Mouse (Mus musculus) heart, adult 9 months (tissue): ENCODE data around the gene Eps15l1.

Source experiments
- DNase-seq, 2 experiments: peaks; one replicate each; pipeline ENCODE4 v3.0.0; 2022; ENCODE audit warnings: low spot score in 2 of 2

Gene Eps15l1

DNA sequence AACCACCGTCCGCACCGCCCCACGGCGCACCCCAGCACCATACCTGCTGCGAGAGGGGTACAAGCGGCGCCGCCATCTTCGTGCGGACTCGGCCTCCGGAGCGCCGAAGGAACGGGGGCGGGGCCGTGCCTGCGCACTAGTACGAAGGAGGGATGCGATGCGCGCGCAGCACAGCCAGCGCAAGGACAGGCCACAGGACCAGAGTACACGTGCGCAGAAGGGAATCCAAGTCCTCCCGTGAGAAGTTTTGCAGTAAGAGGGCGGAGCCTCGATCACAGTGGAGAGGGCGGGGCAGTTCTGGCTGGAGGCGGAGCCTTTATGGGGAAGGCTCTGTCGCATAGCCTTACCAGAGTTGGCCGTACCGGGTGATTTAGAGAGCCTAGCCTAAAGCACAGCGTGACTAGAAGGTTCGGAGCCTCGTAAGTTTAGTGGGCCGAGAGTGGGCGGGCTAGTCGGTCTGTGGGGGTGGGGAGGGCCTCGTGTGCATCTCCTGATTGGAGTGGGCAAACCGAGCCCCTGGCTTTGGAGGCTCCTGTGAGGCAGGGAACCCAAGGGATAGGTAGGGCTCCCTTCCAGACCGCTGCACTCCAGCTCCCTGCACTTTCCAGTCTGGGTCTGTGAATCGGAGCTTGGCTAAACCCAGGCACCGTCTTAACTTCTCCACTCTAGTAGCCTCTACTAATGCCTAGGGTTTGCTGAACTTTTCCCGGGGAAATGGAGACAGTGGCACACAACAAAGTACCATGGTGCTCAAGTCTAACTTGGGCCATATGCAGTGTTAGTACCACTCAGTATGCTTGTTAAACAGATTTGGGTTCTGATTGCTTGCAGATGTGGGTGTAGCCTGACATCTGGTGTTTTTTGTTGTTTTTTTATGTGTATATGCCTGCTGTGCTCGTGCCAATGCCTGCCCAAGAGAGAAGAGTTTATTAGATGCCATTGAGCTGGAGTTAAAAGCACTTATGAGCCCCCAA is at the start of gene Eps15l1:
Eps15l1 (minus strand) TSS at position 99 of the 974 bp plus-strand sequence.
- peak; percentile 100 for DNase-seq

DNA sequence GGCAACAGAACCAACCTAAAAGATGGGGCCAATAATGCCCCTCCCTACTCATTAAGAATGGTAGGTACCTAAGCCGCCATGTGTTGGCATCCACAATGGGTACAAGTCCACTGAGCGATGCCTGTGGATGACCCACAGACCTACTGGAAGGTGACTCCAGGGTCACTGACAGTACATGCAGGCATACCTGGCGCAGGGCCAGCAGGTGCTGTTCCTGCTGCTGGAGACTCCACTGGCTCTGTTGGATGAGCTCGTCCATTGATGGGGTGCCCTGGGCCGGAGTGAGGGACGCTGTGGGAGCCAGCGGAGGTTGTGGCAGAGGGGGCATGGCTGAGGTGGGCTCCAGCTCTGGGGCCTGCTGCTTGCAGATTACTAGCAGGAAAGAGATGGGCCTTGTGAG is 49.4 kb upstream of the Eps15l1 start:
- no peak for DNase-seq

DNA sequence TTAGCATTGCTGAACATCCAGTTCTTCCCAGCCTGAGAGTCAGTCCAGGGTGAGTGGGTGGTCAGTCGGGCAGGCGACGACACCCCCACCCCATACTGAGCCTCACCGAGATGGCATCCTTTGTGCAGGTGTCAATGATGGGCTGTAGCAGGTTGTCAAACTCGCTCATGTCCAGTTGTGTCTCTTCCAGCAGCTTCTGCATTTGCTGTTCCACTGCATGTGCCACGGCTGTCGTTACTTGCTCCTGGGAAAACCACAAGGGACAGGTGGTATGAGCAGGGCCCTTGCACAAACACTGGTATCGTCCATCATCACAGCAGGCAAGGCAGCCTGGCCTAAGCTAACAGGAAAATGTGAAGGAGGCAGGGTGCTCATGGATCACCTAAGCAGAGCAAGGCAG is 48.7 kb upstream of the Eps15l1 start:
- DNase-seq: no peak

GRCm38 (mm10) chr8:72469243-72469642 is 48.0 kb upstream of the Eps15l1 start:
- DNase-seq: no peak

GRCm38 (mm10) chr8:72464211-72464610 is 43.0 kb upstream of the Eps15l1 start:
- no peak for DNase-seq

DNA sequence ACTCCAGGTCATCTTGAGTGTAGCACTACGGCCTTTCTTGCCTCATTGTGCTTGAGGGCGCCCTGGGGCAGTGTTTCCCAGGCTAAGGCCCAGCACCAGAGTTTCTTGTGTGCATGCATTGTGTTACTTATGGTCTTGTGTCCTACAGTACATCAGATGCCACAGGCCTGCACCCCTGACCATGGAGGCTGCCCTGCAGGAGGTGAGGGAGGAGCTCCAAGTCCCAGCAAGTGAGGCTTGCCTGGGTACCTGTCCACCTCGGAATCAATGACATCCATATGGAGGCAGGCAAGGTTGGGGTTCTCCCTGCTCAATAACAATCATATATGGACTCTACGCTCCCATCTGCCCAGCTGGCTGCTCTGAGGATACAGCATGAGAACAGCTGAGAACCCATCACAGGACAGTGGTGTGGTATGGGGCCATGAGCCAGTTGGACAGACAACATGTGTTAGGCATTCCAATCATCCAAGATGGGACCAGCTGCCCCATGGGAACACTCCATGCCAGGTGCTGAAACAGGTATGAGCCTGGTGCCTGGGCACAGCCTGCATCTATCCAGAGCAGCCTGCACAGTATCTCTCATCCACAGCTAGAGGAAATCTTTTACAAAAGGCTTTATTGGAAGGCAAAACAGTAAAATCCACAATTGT is 38.7 kb upstream of the Eps15l1 start:
- DNase-seq: no peak

GRCm38 (mm10) chr8:72458457-72458856 is 37.2 kb upstream of the Eps15l1 start:
- no peak for DNase-seq

DNA sequence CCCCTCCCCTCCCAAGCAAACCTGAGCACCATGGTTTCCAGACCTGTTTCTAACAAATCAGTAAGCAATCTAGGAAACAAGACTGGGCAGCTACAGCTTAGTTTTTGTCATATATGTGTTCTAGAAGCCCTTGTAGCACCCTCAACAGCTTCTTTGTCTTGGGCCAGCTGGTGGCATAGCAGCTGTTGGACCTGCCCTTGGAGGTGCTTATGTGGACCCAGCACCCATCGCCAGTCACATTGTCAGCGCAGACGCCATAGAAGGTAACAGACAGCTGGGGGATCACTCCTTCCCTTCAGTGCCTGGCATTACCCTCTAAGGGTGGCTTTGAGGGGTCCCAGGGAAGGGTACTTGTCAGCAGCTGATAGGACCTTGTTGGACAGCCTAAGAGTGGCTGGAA is 36.5 kb upstream of the Eps15l1 start:
- DNase-seq: no peak

DNA sequence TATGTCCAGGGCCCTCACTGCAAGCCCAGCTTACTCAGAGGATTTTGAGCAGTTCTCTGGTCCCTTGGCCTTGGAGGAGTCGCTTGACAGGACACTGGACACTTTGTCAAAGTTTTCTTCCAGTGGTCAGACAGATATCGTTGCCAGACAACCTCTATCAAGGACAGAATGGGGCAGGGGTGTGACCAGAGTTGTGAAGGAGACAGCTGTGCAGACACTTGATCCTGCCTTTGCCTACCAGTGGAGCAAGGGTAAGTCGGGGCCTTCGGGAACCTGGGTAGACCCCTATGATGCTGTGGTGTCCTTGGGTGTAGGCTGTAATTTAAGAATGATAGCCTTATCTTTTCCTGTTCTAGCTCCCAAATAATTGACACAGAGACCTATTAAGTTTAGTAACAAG is 34.1 kb upstream of the Eps15l1 start:
- no peak for DNase-seq

DNA sequence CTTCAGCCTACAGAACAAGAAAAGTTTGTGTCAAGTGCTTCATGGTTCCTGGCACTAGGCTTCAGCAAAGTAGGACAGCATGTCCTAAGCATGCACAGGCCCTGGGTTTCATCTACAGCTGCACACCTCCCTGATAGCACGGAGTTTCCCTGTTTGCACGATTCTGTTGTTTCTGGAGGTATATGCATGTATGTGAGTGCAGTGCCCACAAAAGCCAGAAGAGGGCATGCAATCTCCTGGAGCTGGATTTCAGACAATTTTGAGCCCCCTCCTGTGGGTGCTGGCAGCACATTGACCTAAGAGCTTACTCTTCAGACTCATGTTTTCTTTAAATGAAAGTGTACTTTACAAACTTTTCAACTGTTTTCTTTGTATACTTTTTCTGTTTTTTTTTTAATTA is 32.6 kb upstream of the Eps15l1 start:
- no peak for DNase-seq

GRCm38 (mm10) chr8:72451516-72451915 is 30.3 kb upstream of the Eps15l1 start:
- DNase-seq: no peak

- no peak for DNase-seq
These were observed 23.8 kb upstream of the Eps15l1 start for GRCm38 (mm10) chr8:72445071-72445470.

- DNase-seq: no peak
These were observed 22.7 kb upstream of the Eps15l1 start for GRCm38 (mm10) chr8:72443994-72444350.

- peak; percentile 97 to 99 for DNase-seq
These were observed 22.2 kb upstream of the Eps15l1 start, which contains the start of the genes Calr3 and 1700030K09Rik for GRCm38 (mm10) chr8:72443338-72443993. TSS of gene Calr3 (minus strand) at chr8:72443870. TSS of gene 1700030K09Rik (plus strand) at chr8:72443880.

DNA sequence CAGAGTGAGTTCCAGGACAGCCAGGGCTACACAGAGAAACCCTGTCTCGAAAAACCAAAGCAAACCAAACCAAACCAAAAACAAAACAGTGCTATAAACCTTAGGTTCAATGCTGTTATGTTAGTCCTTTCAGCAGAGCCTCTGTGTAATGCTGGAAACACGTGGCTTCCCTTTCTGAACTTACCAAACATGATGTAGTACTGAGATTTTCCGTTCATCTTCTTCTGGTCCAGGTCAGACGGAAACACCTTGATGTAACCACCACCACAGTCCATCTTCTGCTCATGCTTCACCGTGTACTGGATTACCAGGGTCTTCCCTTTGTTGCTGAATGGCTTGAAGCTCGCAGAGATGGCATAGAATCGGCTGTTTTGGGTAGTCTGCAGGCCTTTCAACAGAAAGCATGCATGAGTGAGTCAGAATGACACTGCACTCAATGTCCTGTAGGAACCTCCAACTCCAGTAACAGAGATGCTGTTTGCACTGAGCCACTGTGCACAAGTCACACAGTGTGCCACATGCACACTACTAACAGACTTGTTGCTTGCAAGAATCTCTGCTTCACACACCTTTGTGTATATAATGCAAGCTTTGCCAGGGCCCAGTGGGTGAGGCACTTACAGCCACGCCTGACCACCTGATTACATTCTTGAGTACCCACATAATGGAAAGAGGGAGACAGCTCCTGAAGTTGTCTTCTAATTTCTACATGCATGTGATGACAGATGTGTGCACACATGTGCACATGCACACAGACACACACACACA is 17.2 kb upstream of the Eps15l1 start:
- no peak for DNase-seq

GRCm38 (mm10) chr8:72434952-72435351 is 13.7 kb upstream of the Eps15l1 start:
- peak; percentile 70 to 85 for DNase-seq

- DNase-seq: no peak
These were observed 8.4 kb upstream of the Eps15l1 start for GRCm38 (mm10) chr8:72429676-72430075.

GRCm38 (mm10) chr8:72422926-72423325 is 1.7 kb upstream of the Eps15l1 start:
- no peak for DNase-seq

GRCm38 (mm10) chr8:72420571-72421361 is 494 bp downstream of the Eps15l1 start:
- peak; percentile 37 to 42 for DNase-seq

DNA sequence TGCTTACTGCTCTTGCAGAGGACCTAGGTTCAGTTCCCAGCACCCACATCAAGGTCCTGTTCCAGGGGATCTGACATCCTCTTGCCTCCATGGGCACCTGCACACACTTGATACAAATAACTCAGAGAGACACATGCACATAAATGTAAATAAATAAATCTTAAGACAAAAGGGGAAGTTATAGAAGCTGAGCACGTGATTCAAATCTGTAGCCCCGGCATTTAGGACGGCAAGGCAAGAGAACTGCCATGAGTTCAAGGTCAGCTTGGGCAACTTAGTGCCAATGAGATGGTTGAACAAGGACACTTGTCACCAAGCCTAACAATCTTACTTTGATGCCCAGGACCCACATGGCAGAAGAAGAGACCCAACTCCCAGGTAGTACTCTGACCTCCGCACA is 3.2 kb downstream of the Eps15l1 start:
- no peak for DNase-seq

DNA sequence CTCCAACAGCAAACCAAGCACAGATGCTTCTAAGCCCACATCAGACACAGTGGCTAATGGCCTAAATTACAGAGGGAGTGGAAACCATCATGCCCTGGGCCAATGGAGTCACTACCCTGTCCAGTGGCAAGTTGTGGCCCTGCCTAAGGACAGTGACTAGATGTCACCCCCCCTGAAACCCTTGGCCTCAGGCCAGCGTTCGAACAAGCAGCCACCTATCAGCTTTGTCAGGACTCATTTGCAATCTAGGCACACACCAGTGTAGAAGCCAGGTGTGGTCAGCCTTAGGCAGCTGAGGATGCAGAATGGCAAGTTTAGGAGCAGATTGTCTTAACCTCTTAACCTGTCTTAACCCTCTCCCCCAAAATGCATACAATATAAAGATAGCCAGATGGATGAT is 6.0 kb downstream of the Eps15l1 start:
- no peak for DNase-seq
